Mouse (Mus musculus): ENCODE data around the gene Tmem50a.
A peak's percentile ranks its signal among the peaks of the same experiment; 100 is the strongest.

Tmem50a gene

GRCm38 (mm10) chr4:134914864-134915209 lies at the start of gene Tmem50a:
Tmem50a (minus strand) TSS chr4:134915024.
- DNase-seq (ENCODE audit: low spot score) = peak; percentile 97

GRCm38 (mm10) chr4:134963021-134963776 lies 48.4 kb upstream of the Tmem50a start:
- no peak for DNase-seq (ENCODE audit: low spot score)

- peak; percentile 67 for DNase-seq (ENCODE audit: low spot score)
Measured at GRCm38 (mm10) chr4:134956328-134956727, 41.5 kb upstream of the Tmem50a start.

GRCm38 (mm10) chr4:134955845-134956244 lies 41.0 kb upstream of the Tmem50a start:
- DNase-seq (ENCODE audit: low spot score) = no peak

GRCm38 (mm10) chr4:134955196-134955595 lies 40.4 kb upstream of the Tmem50a start:
- no peak for DNase-seq (ENCODE audit: low spot score)

GRCm38 (mm10) chr4:134954461-134954860 lies 39.6 kb upstream of the Tmem50a start:
- DNase-seq (ENCODE audit: low spot score) = no peak

GRCm38 (mm10) chr4:134950518-134951091 lies 35.8 kb upstream of the Tmem50a start:
- DNase-seq (ENCODE audit: low spot score) = peak; percentile 55

- DNase-seq (ENCODE audit: low spot score) = peak; percentile 65
Measured at GRCm38 (mm10) chr4:134946024-134946744, 31.4 kb upstream of the Tmem50a start.

- DNase-seq (ENCODE audit: low spot score) = no peak
Measured at GRCm38 (mm10) chr4:134943758-134944538, 29.1 kb upstream of the Tmem50a start.

- no peak for DNase-seq (ENCODE audit: low spot score)
Measured at GRCm38 (mm10) chr4:134939900-134940299, 25.1 kb upstream of the Tmem50a start.

GRCm38 (mm10) chr4:134937240-134938176 lies 22.7 kb upstream of the Tmem50a start:
- DNase-seq (ENCODE audit: low spot score) = no peak

GRCm38 (mm10) chr4:134930684-134931481 lies 16.1 kb upstream of the Tmem50a start, which contains the start of gene Syf2:
Syf2 (plus strand) TSS chr4:134930898.
- DNase-seq (ENCODE audit: low spot score) = peak; percentile 86

- no peak for DNase-seq (ENCODE audit: low spot score)
Measured at GRCm38 (mm10) chr4:134930190-134930589, 15.4 kb upstream of the Tmem50a start.

- DNase-seq (ENCODE audit: low spot score) = no peak
Measured at GRCm38 (mm10) chr4:134929536-134929935, 14.7 kb upstream of the Tmem50a start.

GRCm38 (mm10) chr4:134928464-134928836 lies 13.6 kb upstream of the Tmem50a start:
- DNase-seq (ENCODE audit: low spot score) = no peak

GRCm38 (mm10) chr4:134927815-134928463 lies 13.1 kb upstream of the Tmem50a start:
- no peak for DNase-seq (ENCODE audit: low spot score)

GRCm38 (mm10) chr4:134925206-134925605 lies 10.4 kb upstream of the Tmem50a start:
- DNase-seq (ENCODE audit: low spot score) = no peak

- peak; percentile 57 for DNase-seq (ENCODE audit: low spot score)
Measured at GRCm38 (mm10) chr4:134924019-134924741, 9.4 kb upstream of the Tmem50a start.

All from urinary bladder, postnatal 25 days (tissue).